Mouse (Mus musculus) forebrain, embryonic 16.5 days (tissue): ENCODE results near the gene Cited2. TPM values are rescaled to one million over a fixed set of nuclear protein-coding genes. Genes with fewer than 3 reads are reported as not detected.
A peak's percentile ranks its signal among the peaks of the same experiment; 100 is the strongest.

Source experiments
- ATAC-seq: fragments of 200-750 bp; cut with Nextera tagmentation; 2 replicates; pipeline ENCODE4 v1.8.0; 2017; ENCODE audit warnings: mild to moderate bottlenecking, moderate library complexity
- H3K27ac ChIP-seq: fragments of 300-500 bp; sonication (generic); 2 replicates; pipeline ENCODE4 v1.5.1; 2014; ENCODE audit warnings: low read length, control low read depth
- H3K27me3 ChIP-seq: fragments of 300-500 bp; sonication (generic); replicated peaks from 2 replicates; pipeline ENCODE4 v1.6.1; 2014; ENCODE audit warnings: low read length; ENCODE audit not compliant: control insufficient read depth, insufficient read depth
- H3K36me3 ChIP-seq: fragments of 300-500 bp; sonication (generic); 2 replicates; pipeline ENCODE4 v1.6.1; 2014; ENCODE audit not compliant: control insufficient read depth, insufficient read depth
- H3K4me1 ChIP-seq: fragments of 300-500 bp; sonication (generic); replicated peaks from 2 replicates; pipeline ENCODE4 v1.6.1; 2014; ENCODE audit warnings: low read length; ENCODE audit not compliant: control insufficient read depth, insufficient read depth
- H3K4me2 ChIP-seq: fragments of 300-500 bp; sonication (generic); 2 replicates; pipeline ENCODE4 v1.6.1; 2014; ENCODE audit warnings: mild to moderate bottlenecking, low read length, control low read depth
- H3K4me3 ChIP-seq: fragments of 300-500 bp; sonication (generic); replicated peaks from 2 replicates; pipeline ENCODE4 v1.5.1; 2014; ENCODE audit warnings: mild to moderate bottlenecking, low read length, control low read depth
- H3K9ac ChIP-seq: fragments of 300-500 bp; sonication (generic); replicated peaks from 2 replicates; pipeline ENCODE4 v1.6.1; 2014; ENCODE audit warnings: low read depth, low read length, control low read depth
- H3K9me3 ChIP-seq: fragments of 300-500 bp; sonication (generic); 2 replicates; pipeline ENCODE4 v1.6.1; 2016; ENCODE audit warnings: low read length; ENCODE audit not compliant: control insufficient read depth
- WGBS: fragments of 180-500 bp; shearing (Covaris S2); extraction: QIAGEN DNeasy Blood & Tissue Kit; methylation state at CpG from one replicate; pipeline ENCODE4 v1.1.7; 2014; 5-methylcytosine and 5-hydroxymethylcytosine counted together
- polyA plus RNA-seq: library from polyadenylated mRNA; unstranded; fragments of >200 nt; fragmentation: Nextera tagmentation; extraction: Ambion mirVana; gene quantifications from 2 replicates; pipeline ENCODE4 v1.2.1, GENCODE M21; 2015

Cited2 gene
- polyA plus RNA-seq, 1 experiment from 2014 or later: 55.9 TPM

DNA sequence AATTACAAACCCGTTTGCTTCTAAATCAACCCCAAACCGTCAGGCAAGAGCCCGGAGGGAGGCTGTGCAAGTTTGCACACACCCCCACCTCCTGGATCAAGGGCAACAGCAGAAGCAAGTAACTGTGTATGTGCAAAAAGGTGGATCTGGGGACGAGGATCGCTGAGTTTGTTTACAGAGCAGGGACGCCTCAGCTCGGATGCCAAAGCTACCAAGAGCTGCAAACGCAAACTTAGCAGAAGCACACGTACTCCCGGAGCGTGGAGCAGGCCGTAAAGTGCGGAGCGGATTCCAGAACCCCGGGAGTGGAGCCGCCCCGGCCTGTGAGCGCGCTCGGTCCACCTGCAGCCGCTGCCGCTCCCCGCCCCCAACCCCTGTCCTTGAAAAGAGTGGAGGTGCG lies 860 bp upstream of the Cited2 start:
- H3K4me1 ChIP-seq: peaks cover 14% of the 10 kb centered on the region
- H3K4me2 ChIP-seq: peak overlapping the region; percentile 79
- peak; percentile 82 for ATAC-seq
- peak overlapping the region; percentile 98 for H3K27ac ChIP-seq
- H3K36me3 ChIP-seq: no peaks in the 10 kb centered on the region
- H3K4me3 ChIP-seq: peak overlapping the region; percentile 74
- peak overlapping the region; percentile 89 for H3K9ac ChIP-seq
- H3K27me3 ChIP-seq: no peaks in the 10 kb centered on the region
- under 1% methylated on average over 24 of the region's 24 CpGs for WGBS
- no peaks in the 10 kb centered on the region for H3K9me3 ChIP-seq

DNA sequence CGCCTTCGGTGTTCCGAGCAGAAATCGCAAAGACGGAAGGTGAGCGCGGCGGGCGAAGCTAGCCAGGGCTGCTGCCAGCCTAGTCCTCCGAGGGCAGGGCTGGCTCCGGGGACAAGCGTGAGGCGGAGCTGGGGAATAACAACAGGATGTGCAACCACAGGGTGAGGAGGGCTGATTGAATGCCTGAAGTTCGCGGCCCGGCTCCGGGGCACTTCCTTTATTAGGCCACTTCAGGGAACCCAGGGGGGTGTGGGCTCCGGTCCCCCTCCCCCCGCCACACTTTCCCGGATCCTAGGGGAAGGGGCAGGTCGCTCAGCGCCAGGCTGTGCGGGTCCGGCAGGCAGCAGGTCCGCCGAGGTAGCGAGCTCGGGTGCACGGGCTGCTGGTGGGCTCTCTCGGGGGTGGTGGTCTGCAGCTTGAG lies 413 bp downstream of the Cited2 start:
- H3K9me3 ChIP-seq: no peaks in the 10 kb centered on the region
- peak; percentile 43 for ATAC-seq
- H3K36me3 ChIP-seq: no peaks in the 10 kb centered on the region

DNA sequence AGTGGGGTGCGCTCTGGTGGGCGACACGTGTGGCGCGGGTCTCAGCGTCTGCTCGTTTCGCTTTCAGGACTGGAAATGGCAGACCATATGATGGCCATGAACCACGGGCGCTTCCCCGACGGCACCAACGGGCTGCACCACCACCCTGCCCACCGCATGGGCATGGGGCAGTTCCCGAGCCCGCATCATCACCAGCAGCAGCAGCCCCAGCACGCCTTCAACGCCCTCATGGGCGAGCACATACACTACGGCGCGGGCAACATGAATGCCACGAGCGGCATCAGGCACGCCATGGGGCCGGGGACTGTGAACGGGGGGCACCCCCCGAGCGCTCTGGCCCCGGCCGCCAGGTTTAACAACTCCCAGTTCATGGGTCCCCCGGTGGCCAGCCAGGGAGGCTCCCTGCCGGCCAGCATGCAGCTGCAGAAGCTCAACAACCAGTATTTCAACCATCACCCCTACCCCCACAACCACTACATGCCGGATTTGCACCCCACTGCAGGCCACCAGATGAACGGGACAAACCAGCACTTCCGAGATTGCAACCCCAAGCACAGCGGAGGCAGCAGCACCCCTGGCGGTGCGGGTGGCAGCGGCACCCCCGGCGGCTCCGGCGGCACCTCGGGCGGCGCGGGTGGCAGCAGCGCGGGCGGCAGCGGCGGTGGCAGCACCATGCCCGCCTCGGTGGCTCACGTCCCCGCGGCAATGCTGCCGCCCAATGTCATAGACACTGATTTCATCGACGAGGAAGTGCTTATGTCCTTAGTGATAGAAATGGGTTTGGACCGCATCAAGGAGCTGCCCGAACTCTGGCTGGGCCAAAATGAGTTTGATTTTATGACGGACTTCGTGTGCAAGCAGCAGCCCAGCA lies 1.1 kb downstream of the Cited2 start:
- H3K9ac ChIP-seq: peak overlapping the region; percentile 89
- H3K36me3 ChIP-seq: no peaks in the 10 kb centered on the region
- peak; percentile 22 for ATAC-seq
- peak overlapping the region; percentile 42 for H3K4me2 ChIP-seq
- peak overlapping the region; percentile 98 for H3K27ac ChIP-seq
- no peaks in the 10 kb centered on the region for H3K9me3 ChIP-seq
- under 1% methylated on average over 64 of the region's 65 CpGs for WGBS
- no peaks in the 10 kb centered on the region for H3K27me3 ChIP-seq
- peaks cover 16% of the 10 kb centered on the region for H3K4me1 ChIP-seq
- H3K4me3 ChIP-seq: peak overlapping the region; percentile 74

More for the DNA sequence above, 413 bp downstream of the Cited2 start:
- peak overlapping the region; percentile 74 for H3K4me3 ChIP-seq
- peaks cover 16% of the 10 kb centered on the region for H3K4me1 ChIP-seq
- peak overlapping the region; percentile 89 for H3K9ac ChIP-seq
- no peaks in the 10 kb centered on the region for H3K27me3 ChIP-seq
- H3K4me2 ChIP-seq: peak overlapping the region; percentile 42
- WGBS: under 1% methylated on average over 29 of the region's 30 CpGs
- H3K27ac ChIP-seq: peak overlapping the region; percentile 98

DNA sequence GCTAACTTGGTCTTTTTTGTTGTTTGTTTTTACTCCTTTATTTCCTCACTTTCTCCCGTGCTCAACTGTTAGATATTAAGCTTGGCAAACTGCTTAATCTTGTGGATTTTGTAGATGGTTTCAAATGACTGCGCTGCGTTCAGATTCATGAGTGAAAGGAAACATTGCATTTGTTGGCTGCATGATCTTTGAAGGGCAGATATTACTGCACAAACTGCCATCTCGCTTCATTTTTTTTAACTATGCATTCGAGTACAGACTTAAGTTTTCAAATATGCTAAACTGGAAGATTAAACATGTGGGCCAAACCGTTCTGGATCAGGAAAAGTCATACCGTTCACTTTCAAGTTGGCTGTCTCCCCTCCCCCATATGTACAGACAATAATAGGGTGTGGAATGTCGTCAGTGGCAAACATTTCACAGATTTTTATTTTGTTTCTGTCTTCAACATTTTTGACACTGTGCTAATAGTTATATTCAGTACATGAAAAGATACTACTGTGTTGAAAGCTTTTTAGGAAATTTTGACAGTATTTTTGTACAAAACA lies 2.1 kb downstream of the Cited2 start:
- H3K36me3 ChIP-seq: no peaks in the 10 kb centered on the region
- ATAC-seq: no peak
- 16% methylated on average over 8 of the region's 8 CpGs for WGBS
- H3K4me2 ChIP-seq: peak overlapping the region; percentile 42
- peak overlapping the region; percentile 74 for H3K4me3 ChIP-seq
- H3K4me1 ChIP-seq: peaks cover 16% of the 10 kb centered on the region
- H3K9me3 ChIP-seq: no peaks in the 10 kb centered on the region
- H3K27me3 ChIP-seq: no peaks in the 10 kb centered on the region
- 0 out of 2 replicates have a peak overlapping the region, but pooled peaks have one; percentile 19 for H3K9ac ChIP-seq
- no peak overlapping the region for H3K27ac ChIP-seq

DNA sequence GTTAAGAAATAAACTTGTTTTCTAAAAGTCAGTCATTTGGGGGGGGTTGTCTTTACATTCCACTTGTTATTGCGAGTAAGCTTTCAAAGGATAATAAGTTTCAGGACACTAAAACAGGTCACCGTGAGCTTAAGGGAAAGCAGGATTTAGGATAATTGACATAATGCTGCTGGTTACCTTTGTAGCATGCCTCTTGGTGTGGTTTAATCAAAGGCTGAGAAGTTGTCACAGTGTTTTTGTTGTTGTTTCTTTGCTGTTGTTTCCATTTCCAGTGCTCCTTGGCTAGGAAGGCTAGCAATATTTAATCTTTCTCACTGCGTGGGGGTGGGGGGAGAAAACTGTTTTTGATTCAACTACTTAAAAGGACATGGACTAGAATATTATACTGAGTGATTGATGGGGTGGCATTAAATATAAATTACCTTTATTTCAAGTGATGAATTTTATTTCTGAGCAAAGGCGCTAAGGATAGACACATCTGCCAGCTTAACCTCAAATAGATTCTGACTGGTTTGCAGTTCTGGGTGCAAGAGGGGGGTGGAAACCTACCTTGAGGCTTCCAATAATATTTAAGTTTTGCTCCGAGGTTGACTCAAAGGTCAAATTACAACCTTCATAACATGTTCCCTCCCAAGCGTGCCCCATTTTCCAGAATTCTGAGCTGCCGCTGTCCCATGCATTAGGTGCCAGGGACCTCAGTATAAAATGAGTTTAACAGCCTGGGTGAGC lies 2.8 kb downstream of the Cited2 start:
- H3K9ac ChIP-seq: no peak overlapping the region
- peaks cover 16% of the 10 kb centered on the region for H3K4me1 ChIP-seq
- H3K4me2 ChIP-seq: peak overlapping the region; percentile 43
- WGBS: 61% methylated on average over 7 of the region's 7 CpGs
- no peaks in the 10 kb centered on the region for H3K9me3 ChIP-seq
- no peak for ATAC-seq
- H3K4me3 ChIP-seq: peak overlapping the region; percentile 18
- H3K27me3 ChIP-seq: no peaks in the 10 kb centered on the region
- no peaks in the 10 kb centered on the region for H3K36me3 ChIP-seq
- H3K27ac ChIP-seq: no peak overlapping the region

DNA sequence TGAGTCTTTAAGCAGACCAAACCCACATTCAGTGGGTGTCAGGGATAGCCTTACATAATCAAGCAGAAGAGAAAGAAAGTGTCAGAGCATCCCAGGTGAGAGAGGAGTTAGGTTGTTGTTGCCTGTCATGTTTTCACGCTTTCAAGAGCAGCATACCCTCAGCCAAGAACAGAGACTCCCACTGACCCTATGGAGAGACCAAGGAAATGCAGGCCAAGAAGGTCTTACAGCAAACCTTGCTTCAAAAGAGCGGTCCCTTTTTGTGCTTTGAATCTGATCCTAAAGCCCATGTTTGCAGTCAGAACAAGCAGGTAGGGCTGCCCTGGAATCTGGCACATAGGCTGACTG lies 3.3 kb downstream of the Cited2 start:
- Histone ChIP-seq H3K9me3 (no peaks in the 10 kb centered on the region), H3K27me3 (no peaks in the 10 kb centered on the region), H3K4me3 (peak overlapping the region; percentile 18), H3K9ac (no peak overlapping the region), H3K36me3 (no peaks in the 10 kb centered on the region), H3K27ac (no peak overlapping the region; the same call in 1 of the 2 replicates), H3K4me1 (peaks cover 16% of the 10 kb centered on the region), H3K4me2 (peak overlapping the region; percentile 43)
- WGBS: 69% methylated on average over 2 of the region's 2 CpGs
- no peak for ATAC-seq

DNA sequence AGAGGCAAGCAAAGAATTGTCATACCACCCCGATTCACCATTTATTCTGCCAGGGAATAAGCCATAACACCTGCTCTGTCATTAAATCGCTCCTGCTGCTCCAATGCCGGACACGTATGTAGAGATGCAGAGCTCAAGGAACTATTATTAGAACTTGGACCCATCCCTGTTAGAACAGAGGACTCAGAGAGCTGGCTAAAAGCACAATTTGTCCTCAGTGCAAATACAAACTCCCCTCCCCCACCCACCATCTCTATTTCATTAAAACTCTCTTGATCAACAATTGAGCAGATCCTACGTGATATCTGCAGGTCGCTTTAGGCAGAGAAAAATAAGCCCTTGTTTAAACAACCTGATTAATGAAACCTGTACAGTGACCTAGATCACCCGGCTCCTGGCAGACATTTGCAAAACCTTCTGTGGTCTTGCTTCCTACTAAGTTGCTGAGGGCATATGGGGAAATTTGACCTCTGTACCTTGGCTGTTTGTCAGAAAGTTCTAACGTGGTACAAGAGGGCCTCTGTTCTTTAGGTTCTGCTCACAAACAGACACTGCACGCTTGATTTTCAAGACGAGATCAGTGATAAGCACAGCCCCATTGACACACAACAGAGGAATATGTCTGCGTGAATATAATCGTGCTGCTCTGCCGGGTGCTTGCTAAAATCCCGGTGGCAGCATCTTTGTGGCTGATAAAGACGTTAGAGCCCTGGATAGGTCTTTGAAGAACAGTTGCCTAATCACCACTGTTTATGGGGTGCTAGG lies 4.3 kb downstream of the Cited2 start:
- ATAC-seq: no peak
- no peaks in the 10 kb centered on the region for H3K36me3 ChIP-seq
- H3K4me3 ChIP-seq: peak overlapping the region; percentile 7
- H3K4me1 ChIP-seq: peaks cover 16% of the 10 kb centered on the region
- H3K9me3 ChIP-seq: no peaks in the 10 kb centered on the region
- H3K4me2 ChIP-seq: peak overlapping the region; percentile 43
- no peak overlapping the region for H3K9ac ChIP-seq
- no peaks in the 10 kb centered on the region for H3K27me3 ChIP-seq
- H3K27ac ChIP-seq: peak overlapping the region; percentile 0; the same call in 1 of the 2 replicates
- WGBS: 17% methylated on average over 15 of the region's 15 CpGs

DNA sequence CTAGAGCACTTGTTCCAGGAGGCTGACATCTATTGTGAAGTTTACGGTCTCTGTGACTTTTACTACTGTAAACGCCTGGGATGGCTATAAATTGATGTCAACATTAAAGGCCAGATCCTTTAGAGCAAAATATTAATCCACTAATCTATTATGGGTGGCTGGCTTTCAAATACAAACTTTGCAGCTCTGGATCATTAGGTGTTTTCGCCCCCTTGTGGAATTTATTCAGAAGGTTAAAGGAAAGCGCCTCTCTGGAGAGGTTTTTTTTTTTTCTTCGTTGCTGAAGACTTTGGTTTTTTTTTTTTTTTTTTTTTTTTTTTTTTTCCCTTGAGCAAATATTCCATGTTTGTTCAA lies 4.9 kb downstream of the Cited2 start:
- Histone ChIP-seq H3K9me3 (no peaks in the 10 kb centered on the region), H3K4me3 (no peak overlapping the region), H3K36me3 (no peaks in the 10 kb centered on the region), H3K27ac (no peak overlapping the region), H3K27me3 (no peaks in the 10 kb centered on the region), H3K4me2 (peak overlapping the region; percentile 43), H3K9ac (no peak overlapping the region), H3K4me1 (peaks cover 16% of the 10 kb centered on the region)
- 8% methylated on average over 5 of the region's 5 CpGs for WGBS
- ATAC-seq: no peak

DNA sequence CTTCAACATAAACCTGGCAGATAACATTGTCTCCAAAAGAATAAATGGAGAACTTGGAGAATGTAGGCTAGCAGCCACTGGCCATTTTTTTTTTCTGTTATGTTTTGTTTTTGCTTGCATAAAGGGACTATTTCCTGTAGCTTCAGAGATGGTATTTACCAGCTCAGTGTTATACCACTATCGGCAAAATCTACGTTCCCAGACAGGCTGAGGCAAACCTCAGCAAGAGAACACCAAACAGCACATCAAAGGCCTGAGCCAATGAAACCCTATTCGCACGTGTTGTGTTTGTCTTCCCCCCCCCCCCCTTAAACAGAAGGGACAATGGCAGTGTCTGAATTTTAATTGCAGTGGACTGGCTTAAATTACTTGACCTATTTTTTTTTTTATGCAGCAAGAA lies 5.7 kb downstream of the Cited2 start:
- H3K27ac ChIP-seq: no peak overlapping the region
- H3K9me3 ChIP-seq: no peaks in the 10 kb centered on the region
- 27% methylated on average over 4 of the region's 4 CpGs for WGBS

More for the DNA sequence above, 5.7 kb downstream of the Cited2 start:
- H3K27me3 ChIP-seq: no peaks in the 10 kb centered on the region
- peaks cover 16% of the 10 kb centered on the region for H3K4me1 ChIP-seq
- H3K4me2 ChIP-seq: no peak overlapping the region
- ATAC-seq: no peak
- H3K4me3 ChIP-seq: no peak overlapping the region
- no peaks in the 10 kb centered on the region for H3K36me3 ChIP-seq
- H3K9ac ChIP-seq: no peak overlapping the region
